Mouse (Mus musculus) MEL (cell line): ENCODE measurements at regions not wholly inside any gene's neighbourhood (a gene's known extent, or its start where the extent isn't known, plus 50 kb on each side); places are given as distances from the start of the nearest gene placed in this dataset.

Experiments used
- CHD1 ChIP-seq: IDR thresholded peaks from 2 replicates; pipeline ENCODE4 v1.6.1; 2012; ENCODE audit warnings: low read depth, mild to moderate bottlenecking, inconsistent platforms, low read length, improper control_type of control experiment
- CTCF ChIP-seq, 3 experiments: IDR thresholded peaks in 2 of 3; conservative IDR thresholded peaks in 1 of 3; 2 replicates each; pipeline ENCODE4 v1.5.1; 2011 to 2012; ENCODE audit warnings: low read length in 3 of 3, low read depth in 2 of 3, mild to moderate bottlenecking in 2 of 3, improper control_type of control experiment in 1 of 3, inconsistent platforms in 1 of 3, mixed read lengths in 1 of 3, moderate library complexity in 1 of 3; ENCODE audit not compliant: control insufficient read depth in 1 of 3, insufficient read depth in 1 of 3, poor library complexity in 1 of 3, severe bottlenecking in 1 of 3
- GATA1 ChIP-seq: IDR thresholded peaks from 2 replicates; pipeline ENCODE4 v1.6.1; 2011; ENCODE audit warnings: low read depth, low read length, improper control_type of control experiment
- MAFK ChIP-seq: IDR thresholded peaks from 2 replicates; pipeline ENCODE4 v1.6.1; 2011; ENCODE audit warnings: low read depth, mild to moderate bottlenecking, low read length, improper control_type of control experiment, borderline replicate concordance
- POLR2A ChIP-seq, 2 experiments: IDR thresholded peaks; 2 replicates each; pipeline ENCODE4 v1.6.1; 2011 to 2012; ENCODE audit warnings: low read length in 2 of 2, mild to moderate bottlenecking in 2 of 2, control low read depth in 1 of 2, improper control_type of control experiment in 1 of 2, low read depth in 1 of 2, moderate library complexity in 1 of 2; ENCODE audit not compliant: control insufficient read depth in 1 of 2, insufficient read depth in 1 of 2, poor library complexity in 1 of 2
- POLR2AphosphoS2 ChIP-seq: IDR thresholded peaks from 2 replicates; pipeline ENCODE4 v1.6.1; 2011; ENCODE audit warnings: low read length, improper control_type of control experiment
- TCF12 ChIP-seq: IDR thresholded peaks from 2 replicates; pipeline ENCODE4 v1.6.1; 2014; ENCODE audit warnings: low read depth, mild to moderate bottlenecking, inconsistent platforms, low read length, improper control_type of control experiment, moderate library complexity
- ZMIZ1 ChIP-seq: IDR thresholded peaks from 2 replicates; pipeline ENCODE4 v1.6.1; 2012; ENCODE audit warnings: low read depth, mild to moderate bottlenecking, inconsistent platforms, low read length, improper control_type of control experiment, moderate library complexity

DNA sequence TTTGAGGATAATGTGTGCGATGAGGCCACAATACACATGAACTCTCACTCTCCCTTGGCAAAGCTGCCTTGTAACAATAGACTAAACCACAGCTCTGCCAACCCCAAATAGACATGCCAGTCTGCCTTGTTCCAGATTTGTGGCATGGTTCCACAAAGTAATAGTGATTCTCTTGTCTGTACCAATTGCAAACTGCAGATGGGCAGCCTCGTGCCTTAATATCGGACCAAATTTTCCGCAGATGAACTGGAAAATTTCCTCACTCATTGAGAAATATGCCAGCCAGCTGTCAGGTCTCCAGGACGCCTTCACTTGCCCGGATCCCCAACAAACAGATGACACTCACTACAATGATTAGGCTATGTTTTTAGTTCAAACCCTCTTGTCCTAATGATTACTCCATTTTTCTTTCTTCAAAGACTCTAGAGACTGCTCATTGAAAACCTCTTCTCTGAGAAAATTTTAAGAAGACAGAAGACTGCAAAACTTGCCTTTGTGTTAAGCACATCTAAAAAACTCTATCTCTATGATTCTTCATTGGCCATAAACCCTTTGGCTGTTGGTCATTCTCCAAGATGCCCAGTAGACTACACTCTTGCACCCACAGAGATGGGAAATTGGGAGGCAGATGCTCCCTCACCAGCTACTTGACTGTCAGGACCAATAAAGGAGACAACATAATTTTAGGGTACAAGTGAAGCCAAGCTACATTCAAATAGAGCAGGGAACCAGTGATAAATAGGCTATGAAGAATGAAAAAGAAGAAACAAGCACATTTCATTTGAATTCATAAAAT lies 483.1 kb downstream of the Elavl2 start:
- TF ChIP-seq CTCF (IDR thresholded peaks at IDR 0.05 in 2 of 3, conservative IDR thresholded peaks at IDR 0.05 in 1 of 3; ENCODE audit: control insufficient read depth in 1 of 3, insufficient read depth in 1 of 3, low read depth in 2 of 3, low read length in 3 of 3, poor library complexity in 1 of 3, severe bottlenecking in 1 of 3) (no peak), POLR2AphosphoS2 (no peak), ZMIZ1 (no peak), POLR2A (IDR thresholded peaks at IDR 0.05; ENCODE audit: control insufficient read depth in 1 of 2, insufficient read depth in 1 of 2, low read depth in 1 of 2, low read length in 2 of 2, poor library complexity in 1 of 2) (no peak), CHD1 (no peak), TCF12 (no peak), GATA1 (no peak), MAFK (no peak)
